Mouse (Mus musculus) liver, embryonic 14.5 days (tissue): ENCODE results near the gene Anxa9. TPM values are rescaled to one million over a fixed set of nuclear protein-coding genes. Genes with fewer than 3 reads are reported as not detected.

ENCODE experiments used
- ATAC-seq: fragments of 200-750 bp; cut with Nextera tagmentation; 2 replicates; pipeline ENCODE4 v1.8.0; 2017; ENCODE audit warnings: moderate number of reproducible peaks, mild to moderate bottlenecking, moderate library complexity; ENCODE audit not compliant: insufficient read depth
- DNase-seq, 3 experiments: peaks; one replicate each; pipeline ENCODE4 v3.0.0-alpha.2; 2012 to 2013; ENCODE audit warnings: low read depth in 3 of 3, low spot score in 3 of 3
- H3K27ac ChIP-seq: fragments of 300-500 bp; sonication (generic); 2 replicates; pipeline ENCODE4 v1.5.1; 2014; ENCODE audit warnings: moderate library complexity, mild to moderate bottlenecking, control low read depth, inconsistent platforms
- H3K27me3 ChIP-seq: fragments of 300-500 bp; sonication (generic); 2 replicates; pipeline ENCODE4 v1.6.1; 2014; ENCODE audit warnings: mild to moderate bottlenecking, low read length, moderate library complexity; ENCODE audit not compliant: control insufficient read depth, insufficient read depth
- H3K36me3 ChIP-seq: fragments of 300-500 bp; sonication (generic); replicated peaks from 2 replicates; pipeline ENCODE4 v1.6.1; 2014; ENCODE audit warnings: low read depth; ENCODE audit not compliant: control insufficient read depth, insufficient read depth
- H3K4me1 ChIP-seq, 2 experiments: fragments of 200-500 bp in 1 of 2; fragments of 300-500 bp in 1 of 2; sonication (generic) in 1 of 2; replicated peaks; 2 replicates each; pipeline ENCODE4 v1.6.1; 2012 to 2014; ENCODE audit warnings: antibody characterized with exemption in 1 of 2, inconsistent platforms in 1 of 2, low read length in 1 of 2; ENCODE audit not compliant: control insufficient read depth in 2 of 2, insufficient read depth in 2 of 2
- H3K4me2 ChIP-seq: fragments of 300-500 bp; sonication (generic); 2 replicates; pipeline ENCODE4 v1.6.1; 2014; ENCODE audit warnings: low read depth, mild to moderate bottlenecking, control low read depth, moderate library complexity
- H3K4me3 ChIP-seq, 2 experiments: fragments of 200-500 bp in 1 of 2; fragments of 300-500 bp in 1 of 2; sonication (generic) in 1 of 2; 2 replicates each; pipeline ENCODE4 v1.5.1; 2012 to 2014; ENCODE audit warnings: low read depth in 2 of 2, low read length in 2 of 2, mild to moderate bottlenecking in 2 of 2, control low read depth in 1 of 2, inconsistent platforms in 1 of 2, moderate library complexity in 1 of 2; ENCODE audit not compliant: insufficient read depth in 1 of 2
- H3K9ac ChIP-seq: fragments of 300-500 bp; sonication (generic); replicated peaks from 2 replicates; pipeline ENCODE4 v1.6.1; 2014; ENCODE audit warnings: mild to moderate bottlenecking, control low read depth, moderate library complexity
- H3K9me3 ChIP-seq: fragments of 300-500 bp; sonication (generic); 2 replicates; pipeline ENCODE4 v1.6.1; 2016; ENCODE audit warnings: low read length, mixed read lengths; ENCODE audit not compliant: control insufficient read depth
- CTCF ChIP-seq: IDR thresholded peaks from 2 replicates; pipeline ENCODE4 v1.5.1; 2016; ENCODE audit warnings: antibody characterized with exemption, low read depth, control low read depth
- EP300 ChIP-seq: IDR thresholded peaks from 2 replicates; pipeline ENCODE4 v1.6.1; 2016; ENCODE audit warnings: antibody characterized with exemption, low read depth
- WGBS: fragments of 180-500 bp; shearing (Covaris S2); extraction: QIAGEN DNeasy Blood & Tissue Kit; methylation state at CpG from one replicate; pipeline ENCODE4 v1.1.7; 2014; ENCODE audit not compliant: insufficient replicate concordance; 5-methylcytosine and 5-hydroxymethylcytosine counted together
- polyA plus RNA-seq, 2 experiments: library from polyadenylated mRNA; depleted of rRNA in 1 of 2; stranded (reverse) in 1 of 2; unstranded in 1 of 2; fragments of >200 nt; fragmentation: Nextera tagmentation in 1 of 2; extraction: Ambion mirVana in 1 of 2; gene quantifications; 2 replicates each; pipeline versions ENCODE4 v1.2.1 to v1.2.3; 2012 to 2014

Gene Anxa9
- polyA plus RNA-seq, 2 experiments, result 2.6 to 2.8 TPM

GRCm38 (mm10) chr3:95246465-95247231 is 60.3 kb downstream of the Anxa9 start:
- no peak overlapping the region for H3K4me2 ChIP-seq
- H3K36me3 ChIP-seq, result no peaks in the 10 kb centered on the region
- H3K9ac ChIP-seq, result no peak overlapping the region
- H3K27me3 ChIP-seq, result no peaks in the 10 kb centered on the region
- 56% methylated on average over 5 of the region's 5 CpGs for WGBS
- H3K4me3 ChIP-seq, result no peak overlapping the region
- no peak overlapping the region for H3K27ac ChIP-seq
- ATAC-seq (no peak; the same call in 1 of the 2 replicates), DNase-seq (no peak)
- H3K4me1 ChIP-seq, result peaks cover 0 to 6% of the 10 kb centered on the region in 2 experiments; a peak in 3 of 4 replicates
- TF ChIP-seq EP300 (no peak), CTCF (no peak)
- H3K9me3 ChIP-seq, result no peaks in the 10 kb centered on the region

Other genes starting within 250 kb of the Anxa9 start
- gene Pip5k1a, start 200.2 kb downstream of the Anxa9 start, polyA plus RNA-seq (2012; rRNA removed), result 7.9 and 9.4 TPM in 2 replicates
- gene Pip5k1a, start 200.2 kb downstream of the Anxa9 start, polyA plus RNA-seq (2014; fragmentation: Nextera tagmentation; extraction: Ambion mirVana), result 4.7 and 5.5 TPM in 2 replicates
- 19.7 and 23.4 TPM in 2 replicates for gene Vps72, start 196.2 kb downstream of the Anxa9 start, polyA plus RNA-seq (2012; rRNA removed)
- gene Vps72, start 196.2 kb downstream of the Anxa9 start, polyA plus RNA-seq (2014; fragmentation: Nextera tagmentation; extraction: Ambion mirVana), result 29.6 and 31.4 TPM in 2 replicates
- 0.11 and 0.32 TPM in 2 replicates for gene Tmod4, start 182.7 kb downstream of the Anxa9 start, polyA plus RNA-seq (2012; rRNA removed)
- gene Tmod4, start 182.7 kb downstream of the Anxa9 start, polyA plus RNA-seq (2014; fragmentation: Nextera tagmentation; extraction: Ambion mirVana), result 0.15 and 0.23 TPM in 2 replicates
- gene Scnm1, start 173.2 kb downstream of the Anxa9 start, polyA plus RNA-seq (2012; rRNA removed), result 22.4 and 33.1 TPM in 2 replicates
- 23.1 and 24.8 TPM in 2 replicates for gene Scnm1, start 173.2 kb downstream of the Anxa9 start, polyA plus RNA-seq (2014; fragmentation: Nextera tagmentation; extraction: Ambion mirVana)
- 2.9 and 3.9 TPM in 2 replicates for gene Lysmd1, start 173.1 kb downstream of the Anxa9 start, polyA plus RNA-seq (2012; rRNA removed)
- 4.8 and 5.2 TPM in 2 replicates for gene Lysmd1, start 173.1 kb downstream of the Anxa9 start, polyA plus RNA-seq (2014; fragmentation: Nextera tagmentation; extraction: Ambion mirVana)
- 4.8 and 4.9 TPM in 2 replicates for gene Tnfaip8l2, start 164.8 kb downstream of the Anxa9 start, polyA plus RNA-seq (2012; rRNA removed)
- 5.7 and 6.1 TPM in 2 replicates for gene Tnfaip8l2, start 164.8 kb downstream of the Anxa9 start, polyA plus RNA-seq (2014; fragmentation: Nextera tagmentation; extraction: Ambion mirVana)
- 0.69 and 1.6 TPM in 2 replicates for gene Sema6c, start 146.7 kb downstream of the Anxa9 start, polyA plus RNA-seq (2012; rRNA removed)
- 0.11 and 0.29 TPM in 2 replicates for gene Sema6c, start 146.7 kb downstream of the Anxa9 start, polyA plus RNA-seq (2014; fragmentation: Nextera tagmentation; extraction: Ambion mirVana)
- 10.4 and 14.3 TPM in 2 replicates for gene Gabpb2, start 89.3 kb downstream of the Anxa9 start, polyA plus RNA-seq (2012; rRNA removed)
- gene Gabpb2, start 89.3 kb downstream of the Anxa9 start, polyA plus RNA-seq (2014; fragmentation: Nextera tagmentation; extraction: Ambion mirVana), result 5.1 and 6.9 TPM in 2 replicates
- gene Cdc42se1, start 78.4 kb downstream of the Anxa9 start, polyA plus RNA-seq (2012; rRNA removed), result 21.3 and 24.9 TPM in 2 replicates
- 40.9 and 48.5 TPM in 2 replicates for gene Cdc42se1, start 78.4 kb downstream of the Anxa9 start, polyA plus RNA-seq (2014; fragmentation: Nextera tagmentation; extraction: Ambion mirVana)
- gene Mllt11, start 75.0 kb downstream of the Anxa9 start, polyA plus RNA-seq (2012; rRNA removed), result 3.0 and 3.6 TPM in 2 replicates
- gene Mllt11, start 75.0 kb downstream of the Anxa9 start, polyA plus RNA-seq (2014; fragmentation: Nextera tagmentation; extraction: Ambion mirVana), result 1.9 and 2.7 TPM in 2 replicates
- 0.12 and 0.19 TPM in 2 replicates for gene Gm128, start 65.6 kb downstream of the Anxa9 start, polyA plus RNA-seq (2012; rRNA removed)
- gene Gm128, start 65.6 kb downstream of the Anxa9 start, polyA plus RNA-seq (2014; fragmentation: Nextera tagmentation; extraction: Ambion mirVana), result 0.14 and 0.19 TPM in 2 replicates
- 0.04 TPM in 2 replicates for gene Bnipl, start 56.0 kb downstream of the Anxa9 start, polyA plus RNA-seq (2012; rRNA removed)
- 0.16 TPM in 1 of 2 replicates, not detected in the other for gene Bnipl, start 56.0 kb downstream of the Anxa9 start, polyA plus RNA-seq (2014; fragmentation: Nextera tagmentation; extraction: Ambion mirVana)
- gene Mindy1, start 25.8 kb downstream of the Anxa9 start, polyA plus RNA-seq (2012; rRNA removed), result 13.2 and 13.6 TPM in 2 replicates
- gene Mindy1, start 25.8 kb downstream of the Anxa9 start, polyA plus RNA-seq (2014; fragmentation: Nextera tagmentation; extraction: Ambion mirVana), result 16.1 and 16.8 TPM in 2 replicates
- 8.0 TPM in 2 replicates for gene Prune1, start 25.1 kb downstream of the Anxa9 start, polyA plus RNA-seq (2012; rRNA removed)
- 6.8 and 7.3 TPM in 2 replicates for gene Prune1, start 25.1 kb downstream of the Anxa9 start, polyA plus RNA-seq (2014; fragmentation: Nextera tagmentation; extraction: Ambion mirVana)
- gene Cers2, start 7.6 kb upstream of the Anxa9 start, polyA plus RNA-seq (2012; rRNA removed), result 55.1 and 63.8 TPM in 2 replicates
- gene Cers2, start 7.6 kb upstream of the Anxa9 start, polyA plus RNA-seq (2014; fragmentation: Nextera tagmentation; extraction: Ambion mirVana), result 80.2 and 88.2 TPM in 2 replicates
- gene Setdb1, start 50.0 kb upstream of the Anxa9 start, polyA plus RNA-seq (2012; rRNA removed), result 11.2 and 14.1 TPM in 2 replicates
- 13.4 and 15.2 TPM in 2 replicates for gene Setdb1, start 50.0 kb upstream of the Anxa9 start, polyA plus RNA-seq (2014; fragmentation: Nextera tagmentation; extraction: Ambion mirVana)
- not detected in 2 replicates for gene 4930558C23Rik, start 95.7 kb upstream of the Anxa9 start, polyA plus RNA-seq (2012; rRNA removed)
- gene 4930558C23Rik, start 95.7 kb upstream of the Anxa9 start, polyA plus RNA-seq (2014; fragmentation: Nextera tagmentation; extraction: Ambion mirVana), result not detected in 2 replicates
- gene Arnt, start 127.2 kb upstream of the Anxa9 start, polyA plus RNA-seq (2012; rRNA removed), result 9.9 and 11.3 TPM in 2 replicates
- 10.2 and 10.9 TPM in 2 replicates for gene Arnt, start 127.2 kb upstream of the Anxa9 start, polyA plus RNA-seq (2014; fragmentation: Nextera tagmentation; extraction: Ambion mirVana)
- gene Ctsk, start 192.1 kb upstream of the Anxa9 start, polyA plus RNA-seq (2012; rRNA removed), result 0.54 and 0.92 TPM in 2 replicates
- 1.1 and 1.3 TPM in 2 replicates for gene Ctsk, start 192.1 kb upstream of the Anxa9 start, polyA plus RNA-seq (2014; fragmentation: Nextera tagmentation; extraction: Ambion mirVana)
- 9.8 and 16.1 TPM in 2 replicates for gene Ctss, start 219.6 kb upstream of the Anxa9 start, polyA plus RNA-seq (2012; rRNA removed)
- 27.1 and 27.7 TPM in 2 replicates for gene Ctss, start 219.6 kb upstream of the Anxa9 start, polyA plus RNA-seq (2014; fragmentation: Nextera tagmentation; extraction: Ambion mirVana)